Mouse (Mus musculus) gastrocnemius, adult 18-20 months (tissue): Measurements from ENCODE around the gene Antxrl. TPM values are rescaled to one million over a fixed set of nuclear protein-coding genes. Genes with fewer than 3 reads are reported as not detected.
A peak's percentile ranks its signal among the peaks of the same experiment; 100 is the strongest.

Source experiments
- DNase-seq: peaks from one replicate; pipeline ENCODE4 v3.0.0; 2021; ENCODE audit warnings: low spot score
- long read RNA-seq, 2 experiments: library from polyadenylated mRNA; stranded (forward); transcript quantifications; one replicate each; pipeline ENCODE4 v2.0.0; 2021
- total RNA-seq, 2 experiments: library from RNA; stranded (reverse); gene quantifications; 2 replicates each; pipeline ENCODE4 v1.2.3; 2021

Gene Antxrl
- total RNA-seq = not detected
- long read RNA-seq, experiment 1 = 0 reads
- long read RNA-seq, experiment 2 = 0 reads

DNA sequence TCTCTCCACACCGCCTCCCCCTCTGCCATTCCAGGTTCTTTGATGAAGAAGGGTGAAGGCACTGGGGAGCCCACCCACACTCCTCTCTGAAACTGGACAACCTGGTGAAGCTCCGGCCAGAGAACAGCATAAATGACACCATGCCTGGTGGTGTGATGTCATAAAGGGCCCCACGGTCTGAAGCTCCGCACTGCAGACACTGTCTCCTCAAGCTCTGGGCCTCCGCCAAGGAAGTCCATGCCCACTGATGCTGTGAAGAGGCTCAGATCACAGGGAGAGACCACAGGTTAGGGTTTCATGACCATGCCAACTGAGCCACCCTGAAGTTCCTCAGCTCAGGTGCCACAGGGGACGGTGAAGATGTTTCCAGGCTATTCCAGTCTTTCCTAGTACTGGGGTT lies at the start of gene Antxrl:
TSS of gene Antxrl (plus strand) at position 192 of the 400 bp plus-strand sequence.
- DNase-seq = no peak

DNA sequence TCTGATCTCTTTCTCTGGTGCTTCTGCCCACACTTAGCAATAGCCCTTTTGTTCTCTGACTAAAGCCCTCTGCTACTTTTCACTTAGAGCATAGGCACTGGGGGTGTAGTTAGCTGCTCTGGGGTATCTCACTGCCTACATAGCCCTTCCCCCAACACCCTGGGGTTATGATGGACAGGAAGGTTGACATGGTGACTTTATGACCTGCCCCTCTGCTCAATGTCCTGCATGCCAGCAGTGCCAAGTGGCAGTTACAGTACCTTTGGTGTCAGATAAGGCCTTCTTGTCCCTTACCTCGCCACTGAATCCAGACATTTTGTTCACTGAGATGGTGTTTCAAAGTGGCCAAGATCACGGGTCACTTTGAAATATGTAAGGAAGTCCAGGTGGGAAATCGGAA lies 37.4 kb upstream of the Antxrl start, which contains the start of gene Gm30083:
TSS of gene Gm30083 (minus strand) at position 120 of the 400 bp plus-strand sequence.
- DNase-seq = no peak

DNA sequence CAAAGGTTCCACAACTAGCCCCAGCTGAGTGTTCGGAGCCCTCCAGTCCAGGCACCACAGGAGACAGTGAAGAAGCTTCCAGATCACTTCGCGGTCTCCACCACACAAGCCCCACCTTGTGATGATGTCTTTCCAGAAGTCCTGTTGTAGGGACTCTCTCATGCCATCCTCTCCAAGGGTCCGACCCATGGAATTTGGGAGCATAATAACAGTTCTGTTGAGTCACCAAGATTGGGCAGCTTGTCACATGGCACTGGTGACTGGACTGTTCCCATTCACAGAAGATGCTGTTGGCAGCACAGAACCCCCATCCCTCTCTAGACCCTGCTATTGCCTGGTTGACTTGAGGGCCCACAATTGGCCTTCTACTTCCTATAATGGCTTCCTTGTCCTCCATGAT lies 36.1 kb upstream of the Antxrl start, which contains the start of gene Gm5460:
TSS of gene Gm5460 (plus strand) at position 378 of the 400 bp plus-strand sequence.
- DNase-seq = no peak

DNA sequence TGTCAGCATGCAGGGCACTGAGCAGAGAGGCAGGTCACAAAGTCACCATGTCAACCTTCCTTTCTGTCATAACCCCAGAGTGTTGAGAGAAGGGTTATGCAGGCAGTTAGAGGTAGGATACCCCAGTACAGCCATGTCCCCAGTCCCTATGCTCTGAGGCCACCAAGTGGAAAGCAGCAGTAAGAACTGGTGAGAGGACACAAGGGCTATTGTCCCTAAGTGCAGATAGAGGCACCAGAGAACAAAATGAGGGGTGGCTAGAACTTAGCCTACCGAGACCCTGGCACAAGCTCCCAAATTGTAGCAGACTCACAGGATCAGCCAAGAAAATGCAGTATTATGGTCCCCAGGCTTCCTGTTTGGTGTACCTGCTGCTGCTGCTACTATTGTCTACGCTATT lies 35.6 kb upstream of the Antxrl start:
- no peak for DNase-seq

DNA sequence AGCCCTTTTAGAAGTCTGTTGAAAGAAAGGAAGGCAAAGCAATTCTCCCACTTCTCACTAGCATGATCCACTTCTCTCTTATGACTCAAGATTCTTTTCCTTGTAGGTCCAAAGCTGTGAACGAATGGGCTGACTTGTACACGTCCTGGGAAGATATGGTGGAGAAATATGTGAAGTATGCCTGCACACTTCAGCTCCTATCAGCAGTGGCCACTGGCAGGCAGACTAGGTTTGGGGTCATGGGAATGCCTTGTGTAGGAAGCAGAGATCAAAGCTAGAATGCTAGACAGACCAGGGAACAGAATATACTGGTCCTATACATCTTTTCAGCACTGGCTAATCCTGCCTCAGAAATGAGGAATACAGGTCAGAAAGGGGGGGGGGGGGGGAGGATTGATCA lies 25.8 kb upstream of the Antxrl start:
- DNase-seq = no peak

DNA sequence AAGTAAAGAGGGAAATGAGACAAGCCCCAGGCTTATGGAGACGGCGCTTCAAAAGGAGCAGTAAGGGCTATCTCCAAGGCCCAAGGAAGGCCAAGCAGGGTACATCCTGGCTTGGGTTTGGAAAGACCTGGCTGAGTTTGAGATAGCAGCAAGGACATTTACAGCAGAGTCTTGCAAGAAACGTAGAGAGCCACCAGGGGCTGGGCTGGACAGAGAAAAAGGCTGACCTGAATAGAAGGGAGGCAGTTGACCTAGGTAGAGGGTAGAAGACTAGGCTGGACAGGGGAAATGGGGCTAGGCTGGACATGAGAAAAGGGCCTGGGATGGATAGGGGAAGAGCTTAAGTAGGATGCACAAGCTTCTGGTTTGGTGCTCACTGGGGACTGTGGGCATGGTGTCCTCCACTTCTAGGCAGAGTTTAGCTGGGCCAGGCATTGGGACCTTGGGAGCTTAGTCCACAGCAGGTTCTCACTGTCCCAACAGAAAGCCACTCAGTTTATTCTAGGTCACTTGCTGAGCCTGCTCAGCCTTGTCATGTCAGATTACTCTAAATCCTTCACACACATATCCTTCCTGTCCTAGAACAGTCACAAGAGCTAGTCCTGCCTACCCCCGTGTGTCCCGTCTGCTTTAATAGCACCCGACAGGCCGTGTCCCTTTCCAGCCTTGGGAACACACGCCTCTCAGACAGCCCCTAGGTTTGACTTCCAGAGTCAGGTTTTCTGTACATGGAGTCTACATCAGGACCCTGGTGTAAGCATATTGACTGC lies 18.5 kb upstream of the Antxrl start:
- no peak for DNase-seq

DNA sequence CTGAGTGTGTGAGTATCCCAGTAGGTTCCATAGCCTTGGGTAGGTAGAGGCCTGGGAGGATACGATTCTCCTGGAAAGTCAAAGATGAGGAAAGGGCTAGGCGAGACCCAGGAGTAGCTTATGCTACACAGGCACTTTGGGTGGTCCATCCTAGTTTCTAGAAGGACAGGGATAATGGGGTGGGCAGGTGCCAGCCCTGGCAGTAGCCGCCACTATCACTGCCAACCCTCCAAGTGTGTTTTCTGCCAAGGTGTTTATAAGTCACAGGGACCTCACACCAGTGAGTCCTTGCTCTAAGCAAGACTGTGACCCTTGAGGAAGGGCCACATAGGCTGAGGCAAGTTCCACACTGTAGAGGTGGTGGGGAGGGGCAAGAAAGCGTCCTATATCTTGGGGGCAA lies 11.3 kb upstream of the Antxrl start:
- DNase-seq = no peak

DNA sequence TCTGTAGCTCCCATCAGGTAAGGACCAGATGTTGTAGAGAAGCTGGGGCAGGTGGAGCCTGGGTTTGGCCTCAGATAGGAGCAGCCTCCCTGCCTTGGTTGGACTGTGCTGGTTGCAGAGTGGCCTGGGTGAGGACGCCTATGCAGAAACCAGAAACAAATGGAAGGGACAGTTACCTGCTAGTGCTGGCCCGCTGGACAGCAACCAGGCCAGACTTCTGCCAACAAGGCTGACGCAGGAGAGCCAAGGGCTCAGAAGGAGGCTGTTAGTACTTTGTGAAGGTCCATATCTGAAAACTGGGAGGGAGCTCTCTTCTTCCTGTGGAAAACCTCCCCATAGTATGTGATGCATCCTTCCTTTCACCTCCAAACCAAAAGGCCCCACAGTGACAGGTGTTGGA lies 9.2 kb upstream of the Antxrl start:
- DNase-seq = no peak

DNA sequence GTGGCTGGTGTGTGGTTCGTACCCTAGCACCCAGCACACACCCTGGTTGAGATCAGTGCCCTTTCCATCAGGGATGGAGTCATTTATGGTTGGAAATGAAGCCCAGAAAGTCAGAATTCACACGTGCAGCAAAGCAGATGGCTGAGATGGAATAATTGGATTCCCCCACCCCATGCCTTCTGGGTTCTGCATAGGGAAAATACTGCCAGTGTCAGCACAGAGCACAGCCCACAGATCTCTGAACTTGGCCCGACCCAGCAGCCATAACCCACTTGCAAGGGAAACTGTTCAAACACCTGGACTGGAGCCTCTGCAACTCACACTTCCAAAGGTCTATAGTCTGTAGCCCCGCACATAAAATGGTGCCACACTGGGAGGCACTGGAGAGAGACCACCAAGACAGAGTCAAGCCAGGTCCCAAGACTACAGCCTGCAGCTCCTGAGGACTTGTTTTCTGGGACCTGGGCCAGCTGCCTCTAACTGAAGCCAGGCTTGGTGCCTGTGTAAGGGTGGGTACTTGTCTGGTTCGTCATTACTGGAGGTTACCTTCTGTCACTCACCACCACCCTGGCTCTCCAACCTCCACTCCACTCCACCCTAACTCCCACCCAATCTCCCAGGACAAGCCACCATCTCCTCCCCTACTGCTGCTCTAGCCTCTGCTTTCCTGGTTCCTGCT lies 2.3 kb upstream of the Antxrl start:
- no peak for DNase-seq

DNA sequence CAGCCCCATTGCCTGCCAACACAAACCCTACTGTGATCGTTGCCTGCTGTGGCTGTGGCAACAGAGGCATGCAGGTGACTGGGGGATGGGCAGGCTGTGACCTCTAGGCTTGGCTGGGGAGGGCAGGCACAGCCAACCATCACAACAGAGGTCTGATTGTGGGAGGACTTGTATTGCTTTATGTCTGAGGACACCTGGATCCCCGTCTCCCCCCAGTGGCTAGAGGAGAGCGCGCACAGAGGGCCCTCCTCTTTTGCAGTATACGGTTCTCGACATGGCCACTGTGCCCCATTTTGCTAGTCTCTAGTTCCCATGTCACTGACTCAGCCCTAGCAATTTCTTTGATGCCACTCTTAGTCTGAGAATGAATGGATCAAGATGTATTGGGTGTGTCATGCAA lies 19.2 kb downstream of the Antxrl start:
- no peak for DNase-seq

DNA sequence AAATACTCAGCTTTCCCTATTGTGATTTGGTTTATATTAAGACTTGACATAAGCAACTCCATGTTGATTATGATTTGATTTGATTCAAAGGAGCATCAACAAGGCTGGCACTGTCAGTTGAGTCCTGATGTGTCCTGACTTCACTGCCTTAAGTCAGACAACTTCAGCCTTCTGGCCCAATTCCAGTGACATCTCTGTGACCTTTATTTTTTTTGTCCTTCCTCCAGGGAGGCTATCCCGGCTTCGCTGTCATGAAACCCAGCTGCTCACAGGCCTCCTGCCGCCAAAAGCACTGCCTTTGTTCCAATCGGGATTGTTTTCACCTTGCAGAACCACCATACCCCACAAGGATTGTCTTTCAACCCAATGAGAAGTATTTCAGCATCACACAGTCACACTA lies 22.8 kb downstream of the Antxrl start:
- no peak for DNase-seq

DNA sequence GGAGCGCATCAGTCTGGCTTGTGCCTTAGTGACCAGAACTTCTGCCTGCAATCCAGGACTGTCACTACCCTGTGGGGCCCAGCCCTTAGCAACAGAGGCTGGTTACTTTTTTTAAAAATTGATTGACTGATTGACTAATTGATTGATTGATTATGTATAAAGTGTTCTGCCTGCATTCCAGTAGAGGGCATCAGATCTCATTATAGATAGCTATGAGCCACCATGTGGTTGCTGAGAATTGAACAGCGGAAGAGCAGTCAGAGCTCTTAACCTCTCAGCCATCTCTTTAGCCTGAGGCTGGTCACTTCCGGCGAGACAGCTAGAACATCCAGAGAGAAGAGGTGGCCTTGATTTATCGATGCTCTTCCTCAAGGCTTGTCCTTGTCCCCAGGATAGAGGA lies 24.7 kb downstream of the Antxrl start:
- no peak for DNase-seq

DNA sequence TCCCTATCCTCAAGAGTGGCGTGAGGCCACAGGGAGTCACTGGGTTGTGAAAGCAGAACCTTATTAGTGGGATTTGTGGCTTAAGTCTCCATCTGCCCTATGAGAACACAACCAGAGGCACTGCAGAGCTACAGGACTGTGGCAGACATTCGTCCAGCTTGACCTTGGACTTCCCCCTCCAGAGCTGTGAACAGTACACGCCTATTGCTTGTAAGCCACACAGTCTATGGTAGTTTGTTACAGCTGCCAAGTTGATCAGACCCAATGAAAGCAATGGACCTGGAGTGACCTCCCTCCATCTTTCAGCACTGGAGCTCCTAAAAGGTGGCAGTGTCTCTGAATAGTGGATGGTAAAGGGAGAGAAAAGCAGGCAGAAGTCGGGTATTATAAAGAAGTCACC lies 25.8 kb downstream of the Antxrl start:
- DNase-seq = no peak

DNA sequence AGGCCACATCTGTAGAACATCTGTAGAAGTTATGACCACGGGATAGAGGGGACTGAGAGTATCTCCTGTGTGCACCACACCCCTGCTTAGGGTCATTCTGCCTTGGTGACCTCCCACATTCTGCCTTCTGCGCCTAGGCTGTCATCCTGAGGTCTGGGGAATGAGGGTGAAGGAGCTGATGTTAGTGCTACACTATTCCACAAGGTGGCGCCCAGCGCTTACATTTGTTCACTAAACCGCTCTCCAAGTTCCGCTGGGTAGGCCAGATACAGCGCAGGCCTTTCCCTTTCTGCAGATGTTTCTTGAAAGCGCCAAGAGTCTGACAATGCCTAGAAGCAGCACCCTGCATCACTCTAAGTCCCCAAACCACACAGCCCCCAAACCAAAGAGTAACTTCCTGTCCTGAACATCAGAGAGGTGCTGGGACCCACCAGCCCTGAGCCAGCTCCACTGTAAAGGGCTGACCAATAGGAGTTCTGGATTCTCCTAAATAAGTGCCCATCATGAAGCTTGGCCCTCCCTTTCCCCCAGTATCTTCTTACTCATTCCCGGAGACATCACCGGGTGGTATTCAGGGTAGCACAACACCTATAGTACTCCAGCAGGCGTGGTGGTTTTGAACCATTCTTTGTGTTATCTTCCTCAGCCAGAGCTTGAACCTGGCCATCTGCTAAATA lies 28.0 kb downstream of the Antxrl start:
- DNase-seq = peak; percentile 74

DNA sequence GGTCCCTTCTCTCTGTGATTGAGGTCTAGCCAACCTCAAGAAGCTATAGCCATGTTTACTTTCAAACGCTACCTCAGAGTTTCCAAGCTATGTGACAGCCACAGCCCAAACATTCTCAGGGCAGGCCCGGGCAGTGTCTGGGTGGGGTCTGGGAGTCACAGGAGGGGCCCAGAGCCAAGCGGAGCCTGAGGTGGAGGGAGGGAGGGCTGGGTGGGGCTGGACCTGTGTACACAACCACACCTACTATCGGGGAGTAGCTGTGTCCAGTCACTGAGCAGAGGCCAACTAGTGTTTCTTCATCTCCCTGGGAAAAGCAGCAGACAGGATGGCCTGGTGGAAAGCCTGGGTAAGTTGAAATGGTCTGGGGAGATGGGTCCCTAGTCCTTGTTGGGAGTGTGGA lies 33.2 kb downstream of the Antxrl start, which contains the start of gene Anxa8:
TSS of gene Anxa8 (plus strand) at position 251 of the 400 bp plus-strand sequence.
- DNase-seq = peak; percentile 18

DNA sequence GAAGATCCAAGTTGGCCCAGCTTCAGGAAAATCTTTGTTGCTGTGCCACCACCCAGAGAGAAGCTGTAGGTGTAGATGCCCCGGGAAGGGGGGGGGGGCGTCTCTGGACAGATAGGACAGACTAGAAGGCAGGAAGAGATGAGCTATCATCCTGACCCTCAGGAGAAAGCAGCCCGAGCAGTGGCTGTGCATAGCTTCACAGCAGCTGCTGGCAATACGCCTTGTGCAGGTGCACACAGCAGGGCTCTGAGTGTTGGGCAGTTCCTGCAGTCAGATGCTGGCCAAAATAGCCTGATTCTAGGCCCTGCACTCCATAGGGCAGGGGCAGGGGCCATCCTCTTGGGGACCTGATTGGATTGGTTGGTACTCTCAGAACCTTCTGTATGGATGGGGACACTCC lies 34.3 kb downstream of the Antxrl start:
- DNase-seq = no peak

DNA sequence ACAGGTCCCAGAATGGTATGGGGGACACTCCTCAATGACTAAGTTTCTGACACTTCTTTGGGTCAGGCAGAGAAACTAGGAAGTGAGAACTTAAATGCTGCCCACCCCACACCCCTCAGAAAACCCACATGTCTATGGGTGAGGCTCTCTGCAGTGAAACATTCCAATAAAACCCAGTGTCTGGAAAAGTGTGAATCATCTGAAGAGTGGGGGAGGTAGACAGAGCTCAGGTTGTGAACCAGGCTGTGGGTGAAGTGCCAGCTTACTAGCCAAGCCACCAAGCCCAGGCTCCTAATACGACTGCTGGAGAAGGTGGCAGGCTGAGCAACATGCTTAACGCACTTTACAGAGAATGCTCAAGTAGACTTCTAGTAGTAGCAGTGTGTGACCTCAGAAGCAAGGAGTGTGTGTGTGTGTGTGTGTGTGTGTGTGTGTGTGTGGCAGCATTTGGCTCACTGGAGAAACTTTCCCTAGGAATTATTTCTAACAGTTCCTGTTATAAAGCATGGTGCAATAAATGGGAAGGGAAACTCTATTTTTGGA lies 35.4 kb downstream of the Antxrl start:
- DNase-seq = no peak

DNA sequence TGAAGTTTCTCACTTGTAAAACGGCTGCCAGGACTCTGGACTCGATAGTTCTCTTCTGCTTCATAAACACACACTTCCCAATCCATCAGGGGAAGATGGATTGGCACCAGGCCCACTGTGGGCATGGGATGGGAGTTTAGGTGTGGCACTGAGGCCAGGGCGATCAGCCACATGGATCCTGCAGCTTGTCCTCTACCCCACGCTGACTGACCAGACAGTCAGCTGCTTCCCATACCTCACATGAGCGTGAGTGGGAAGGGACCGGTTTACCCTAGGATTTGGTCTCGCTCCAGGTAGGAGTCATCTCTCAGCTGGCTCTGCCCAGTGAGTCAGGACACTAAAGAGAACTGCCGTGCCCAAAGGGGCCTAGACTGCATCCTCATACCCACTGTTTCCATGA lies 37.3 kb downstream of the Antxrl start:
- no peak for DNase-seq

DNA sequence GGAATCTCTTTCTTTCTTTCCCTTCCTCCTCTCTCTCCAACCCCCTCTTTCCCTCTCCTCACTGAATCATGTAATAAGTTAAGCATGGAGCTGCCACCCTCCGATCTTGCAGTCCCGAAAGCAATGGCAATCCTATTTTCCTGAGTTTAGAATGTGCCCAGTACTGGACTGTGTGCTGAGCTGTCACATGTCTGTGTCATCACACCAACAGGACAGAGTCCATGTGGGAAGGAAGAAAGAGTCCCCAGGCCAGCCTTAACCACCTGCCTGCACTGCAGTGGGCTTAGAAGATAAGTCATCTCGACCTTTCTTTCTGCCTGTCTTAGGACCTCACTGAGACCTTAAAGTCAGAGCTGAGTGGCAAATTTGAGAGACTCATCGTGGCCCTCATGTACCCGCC lies 39.0 kb downstream of the Antxrl start:
- no peak for DNase-seq

DNA sequence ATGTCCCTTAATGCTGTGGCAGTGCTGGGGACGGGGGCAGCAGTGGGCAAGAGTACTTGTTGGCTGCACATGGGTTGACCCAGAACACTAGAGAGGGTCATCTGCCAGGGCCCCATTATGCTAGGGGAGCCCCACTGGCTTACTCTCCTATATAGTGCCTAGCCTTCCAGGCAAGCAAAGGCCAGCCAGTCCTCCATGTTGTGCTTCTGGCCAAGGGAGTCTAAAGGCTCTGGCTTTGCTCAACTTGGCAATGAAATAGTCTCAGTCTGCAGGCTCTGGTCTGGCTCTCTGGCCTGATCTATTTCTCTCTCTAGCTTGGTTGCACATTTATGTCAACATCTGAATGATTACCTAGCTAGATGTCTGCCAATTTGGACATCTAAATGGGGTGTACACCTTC lies 40.3 kb downstream of the Antxrl start:
- DNase-seq = no peak

DNA sequence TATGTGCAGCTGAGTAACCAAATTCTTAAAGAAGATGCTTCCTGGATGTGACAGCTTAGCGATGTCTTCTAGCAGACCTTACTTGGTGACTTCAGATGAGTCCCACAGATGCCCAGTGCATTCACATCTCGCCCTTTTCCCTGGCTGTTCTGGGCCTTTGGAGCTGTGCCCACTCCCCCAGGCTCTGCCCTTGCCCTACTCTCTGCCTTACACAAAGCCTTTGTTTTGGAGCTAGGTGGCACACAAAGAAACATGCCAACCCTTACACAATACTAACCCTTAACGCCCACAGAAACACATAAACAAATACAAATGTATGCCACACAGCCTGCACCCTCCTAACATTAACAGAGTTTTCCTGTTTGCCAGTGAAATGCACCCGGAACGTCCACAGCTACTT lies 43.7 kb downstream of the Antxrl start:
- no peak for DNase-seq

DNA sequence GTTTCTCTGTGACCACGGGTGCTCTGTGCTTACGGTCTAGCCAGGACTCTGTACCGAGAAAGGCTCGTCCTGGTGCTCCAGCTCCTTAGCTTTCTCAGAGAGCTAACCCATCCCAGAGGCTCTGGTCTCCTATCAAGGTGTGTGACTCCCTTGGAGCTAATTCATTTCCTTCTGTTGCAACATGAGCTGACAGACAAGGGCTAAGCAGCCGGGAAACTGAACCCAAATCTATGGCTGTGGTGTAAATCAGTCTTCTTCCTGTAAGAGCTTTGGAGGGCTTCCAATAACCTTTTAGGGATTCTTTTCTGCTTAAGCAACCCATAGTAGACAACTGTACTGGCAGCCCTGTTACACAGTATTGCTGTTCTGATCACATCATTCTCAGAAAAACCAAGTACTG lies 50.1 kb downstream of the Antxrl start, which contains the start of gene A630023A22Rik:
TSS of gene A630023A22Rik (minus strand) at position 154 of the 400 bp plus-strand sequence.
- DNase-seq = no peak
